Mouse (Mus musculus) CH12.LX (cell line): ENCODE data around the gene Akr1d1. TPM values are rescaled to one million over a fixed set of nuclear protein-coding genes. Genes with fewer than 3 reads are reported as not detected.

Experiments used
- DNase-seq: peaks from one replicate; pipeline ENCODE4 v3.0.0-alpha.2; 2013; ENCODE audit errors: extremely low read depth
- H3K27ac ChIP-seq: 2 replicates; pipeline ENCODE4 v1.5.1; 2012; ENCODE audit warnings: low read depth, mild to moderate bottlenecking, control low read depth, moderate library complexity; ENCODE audit not compliant: insufficient read depth
- H3K27me3 ChIP-seq: replicated peaks from 2 replicates; pipeline ENCODE3; 2012; ENCODE audit warnings: inconsistent platforms
- H3K36me3 ChIP-seq, 2 experiments: replicated peaks in 1 of 2; 2 replicates each; pipeline versions ENCODE3 to v1.6.1; 2012; ENCODE audit warnings: inconsistent platforms in 1 of 2, low read length in 1 of 2, mild to moderate bottlenecking in 1 of 2, mixed read lengths in 1 of 2, moderate library complexity in 1 of 2; ENCODE audit not compliant: control insufficient read depth in 1 of 2, insufficient read depth in 1 of 2
- H3K4me1 ChIP-seq, 2 experiments: 2 replicates each; pipeline ENCODE4 v1.6.1; 2012; ENCODE audit warnings: inconsistent platforms in 1 of 2, moderate library complexity in 1 of 2; ENCODE audit not compliant: insufficient read depth in 2 of 2, control insufficient read depth in 1 of 2
- H3K4me2 ChIP-seq: 2 replicates; pipeline ENCODE4 v1.6.1; 2012; ENCODE audit warnings: low read depth, mild to moderate bottlenecking, control low read depth; ENCODE audit not compliant: poor library complexity, insufficient read depth, severe bottlenecking
- H3K4me3 ChIP-seq, 3 experiments: fragments of 150-350 bp in 1 of 3; sonication (generic) in 1 of 3; replicated peaks in 1 of 3; 2 replicates each; pipeline versions ENCODE3 to v1.5.1; 2011 to 2012; ENCODE audit warnings: low read depth in 2 of 3, low read length in 2 of 3, mild to moderate bottlenecking in 2 of 3, moderate library complexity in 2 of 3, control low read depth in 1 of 3, improper control_type of control experiment in 1 of 3, inconsistent platforms in 1 of 3, mixed read lengths in 1 of 3; ENCODE audit not compliant: poor library complexity in 1 of 3
- H3K79me2 ChIP-seq: replicated peaks from 2 replicates; pipeline ENCODE4 v1.6.1; 2012; ENCODE audit warnings: mild to moderate bottlenecking, moderate library complexity; ENCODE audit not compliant: control insufficient read depth, poor library complexity, insufficient read depth, severe bottlenecking; ENCODE audit errors: extremely low read depth
- H3K9ac ChIP-seq: 2 replicates; pipeline ENCODE4 v1.6.1; 2012; ENCODE audit warnings: low read depth, mild to moderate bottlenecking, control low read depth, moderate library complexity; ENCODE audit not compliant: insufficient read depth
- H3K9me3 ChIP-seq: replicated peaks from 2 replicates; pipeline ENCODE3; 2012; ENCODE audit warnings: low read length, inconsistent platforms, mixed read lengths
- BHLHE40 ChIP-seq: IDR thresholded peaks from 2 replicates; pipeline ENCODE4 v1.6.1; 2011; ENCODE audit warnings: mild to moderate bottlenecking, low read depth, low read length, improper control_type of control experiment
- CHD1 ChIP-seq: IDR thresholded peaks from 2 replicates; pipeline ENCODE4 v1.6.1; 2012; ENCODE audit warnings: low read depth, low read length, improper control_type of control experiment, inconsistent platforms
- CTCF ChIP-seq, 2 experiments: IDR thresholded peaks in 1 of 2; conservative IDR thresholded peaks in 1 of 2; 2 replicates each; pipeline ENCODE4 v1.5.1; 2011 to 2012; ENCODE audit warnings: low read depth in 2 of 2, low read length in 2 of 2, improper control_type of control experiment in 1 of 2, inconsistent platforms in 1 of 2, mild to moderate bottlenecking in 1 of 2, moderate library complexity in 1 of 2
- EP300 ChIP-seq: IDR thresholded peaks from 2 replicates; pipeline ENCODE4 v1.6.1; 2011; ENCODE audit warnings: low read length, improper control_type of control experiment
- ETS1 ChIP-seq: conservative IDR thresholded peaks from 2 replicates; pipeline ENCODE4 v1.6.1; 2012; ENCODE audit warnings: low read depth, mild to moderate bottlenecking, inconsistent platforms, low read length, improper control_type of control experiment, moderate library complexity
- HCFC1 ChIP-seq: IDR thresholded peaks from 2 replicates; pipeline ENCODE4 v1.6.1; 2012; ENCODE audit warnings: low read depth, mild to moderate bottlenecking, inconsistent platforms, low read length, improper control_type of control experiment
- JUN ChIP-seq: IDR thresholded peaks from 2 replicates; pipeline ENCODE4 v1.6.1; 2011; ENCODE audit warnings: low read depth, mild to moderate bottlenecking, low read length, improper control_type of control experiment, moderate library complexity; ENCODE audit not compliant: insufficient read depth
- MAFK ChIP-seq: IDR thresholded peaks from 2 replicates; pipeline ENCODE4 v1.6.1; 2011; ENCODE audit warnings: low read length, improper control_type of control experiment; ENCODE audit not compliant: insufficient replicate concordance
- MAZ ChIP-seq: IDR thresholded peaks from 2 replicates; pipeline ENCODE4 v1.6.1; 2012; ENCODE audit warnings: low read depth, mild to moderate bottlenecking, inconsistent platforms, low read length, improper control_type of control experiment, moderate library complexity
- NRF1 ChIP-seq: IDR thresholded peaks from 2 replicates; pipeline ENCODE4 v1.6.1; 2014; ENCODE audit warnings: low read depth, mild to moderate bottlenecking, inconsistent platforms, low read length, improper control_type of control experiment, moderate library complexity
- PAX5 ChIP-seq: IDR thresholded peaks from 2 replicates; pipeline ENCODE4 v1.6.1; 2012; ENCODE audit warnings: low read length, inconsistent platforms, mixed read lengths
- RAD21 ChIP-seq: IDR thresholded peaks from 2 replicates; pipeline ENCODE4 v1.6.1; 2011; ENCODE audit warnings: low read depth, mild to moderate bottlenecking, low read length, improper control_type of control experiment, moderate library complexity
- SIN3A ChIP-seq: IDR thresholded peaks from 2 replicates; pipeline ENCODE4 v1.6.1; 2012; ENCODE audit warnings: low read length, improper control_type of control experiment, inconsistent platforms
- SMC3 ChIP-seq: IDR thresholded peaks from 2 replicates; pipeline ENCODE4 v1.6.1; 2011; ENCODE audit warnings: low read depth, low read length, improper control_type of control experiment
- TBP ChIP-seq: conservative IDR thresholded peaks from 2 replicates; pipeline ENCODE4 v1.6.1; 2011; ENCODE audit warnings: low read depth, low read length, improper control_type of control experiment
- UBTF ChIP-seq: IDR thresholded peaks from 2 replicates; pipeline ENCODE4 v1.6.1; 2012; ENCODE audit warnings: low read depth, mild to moderate bottlenecking, inconsistent platforms, low read length, improper control_type of control experiment, moderate library complexity
- USF2 ChIP-seq: conservative IDR thresholded peaks from 2 replicates; pipeline ENCODE4 v1.6.1; 2011; ENCODE audit warnings: low read depth, low read length, improper control_type of control experiment
- ZC3H11A ChIP-seq: IDR thresholded peaks from 2 replicates; pipeline ENCODE4 v1.6.1; 2012; ENCODE audit warnings: low read depth, mild to moderate bottlenecking, inconsistent platforms, low read length, improper control_type of control experiment
- ZMIZ1 ChIP-seq: IDR thresholded peaks from 2 replicates; pipeline ENCODE4 v1.6.1; 2012; ENCODE audit warnings: low read depth, mild to moderate bottlenecking, inconsistent platforms, low read length, improper control_type of control experiment
- ZNF384 ChIP-seq: IDR thresholded peaks from 2 replicates; pipeline ENCODE4 v1.6.1; 2012; ENCODE audit warnings: low read depth, low read length, improper control_type of control experiment, inconsistent platforms
- dilution Hi-C: fragments of 300-500 bp; cut with MboI; formaldehyde crosslinking; loops from 2 replicates; pipeline ENCODE4 v1.14.3; 2020; ENCODE audit warnings: low sequenced_read_pairs; ENCODE audit not compliant: extremely low pct_unique_long_range_greater_than_20kb, extremely low pct_ligation_motif_present
- in situ Hi-C: fragments of 300-500 bp; cut with MboI; formaldehyde crosslinking; loops from 3 replicates; pipeline ENCODE4 v1.14.3; 2019; ENCODE audit warnings: low sequenced_read_pairs, low pct_ligation_motif_present, low pct_unique_long_range_greater_than_20kb, mixed read lengths
- polyA plus RNA-seq: library from polyadenylated mRNA; unstranded; fragments of >175 nt; gene quantifications from 2 replicates; pipeline ENCODE4 v1.2.1, GENCODE M21; 2012; ENCODE audit warnings: low read depth; ENCODE audit not compliant: insufficient read length
- total RNA-seq, 2 experiments: library from RNA; depleted of rRNA; stranded (reverse); fragments of 300-350 nt in 1 of 2; fragments of >200 nt in 1 of 2; gene quantifications; 2 replicates each; pipeline ENCODE4 v1.2.3; 2012 to 2014

The Akr1d1 gene
- total and polyA plus RNA-seq, 3 experiments, result not detected

DNA sequence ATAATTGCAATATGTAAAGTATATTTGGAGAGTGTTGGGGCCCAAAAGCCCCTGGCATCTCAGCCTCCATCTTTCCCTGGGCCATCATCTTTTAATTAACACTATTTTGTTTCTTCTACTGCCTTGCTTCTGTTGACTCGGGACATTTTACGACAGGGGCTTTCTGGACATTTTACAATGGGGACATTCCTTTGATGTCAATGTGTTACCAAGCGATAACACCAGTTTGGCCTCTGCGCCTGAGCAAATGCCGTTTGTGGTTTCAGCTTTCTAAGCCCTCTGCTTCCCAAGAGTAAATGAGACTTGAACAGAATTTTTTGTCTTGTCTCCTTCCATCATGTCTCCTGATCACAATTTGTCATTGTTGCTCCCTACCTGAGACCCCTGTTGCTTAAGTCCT lies 46.7 kb upstream of the Akr1d1 start:
- Histone ChIP-seq H3K27ac (no peak overlapping the region), H3K27me3 (no peaks in the 10 kb centered on the region), H3K9ac (no peak overlapping the region), H3K79me2 (no peaks in the 10 kb centered on the region), H3K4me2 (no peak overlapping the region), H3K36me3 (no peaks in the 10 kb centered on the region), H3K4me1 (no peaks in the 10 kb centered on the region), H3K9me3 (no peaks in the 10 kb centered on the region), H3K4me3 (no peak overlapping the region)
- in situ Hi-C loops, result no loop called here
- TF ChIP-seq ZNF384, result no peak
- TF ChIP-seq NRF1, result no peak
- TF ChIP-seq ETS1, result no peak
- TF ChIP-seq SMC3, result no peak
- no peak for TF ChIP-seq CHD1
- TF ChIP-seq JUN, result no peak
- no peak for TF ChIP-seq MAFK
- no peak for TF ChIP-seq TBP
- no peak for TF ChIP-seq HCFC1
- no peak for TF ChIP-seq MAZ
- no peak for TF ChIP-seq CTCF (conservative IDR thresholded peaks at IDR 0.05 in 1 of 2, IDR thresholded peaks at IDR 0.05 in 1 of 2; ENCODE audit: low read depth in 2 of 2, low read length in 2 of 2)
- dilution Hi-C loops, result no loop called here
- DNase-seq, result no peak

DNA sequence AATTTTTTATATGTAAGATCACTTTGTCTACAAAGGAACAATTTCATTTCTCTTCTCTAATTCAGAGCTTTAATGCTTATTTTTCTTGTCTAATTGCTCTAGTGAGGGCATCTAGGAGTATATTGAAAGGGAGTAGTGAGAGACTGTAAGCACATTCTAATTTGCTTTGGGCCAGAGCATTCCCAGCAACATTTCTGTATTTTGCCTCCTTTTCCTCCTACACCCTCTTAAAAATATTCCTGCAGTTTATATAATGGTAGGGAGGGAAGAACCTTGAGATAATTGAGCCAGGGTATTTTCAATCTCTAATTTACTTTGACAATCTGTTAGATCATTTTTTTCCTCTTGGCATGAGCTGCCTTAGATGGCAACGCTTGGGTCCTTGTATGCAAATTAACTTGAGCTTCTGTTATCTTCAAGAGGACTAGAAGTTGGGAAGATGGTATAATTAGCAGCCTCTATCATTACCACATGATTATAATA lies 45.3 kb upstream of the Akr1d1 start:
- Histone ChIP-seq H3K36me3 (no peaks in the 10 kb centered on the region), H3K4me1 (no peaks in the 10 kb centered on the region)
- dilution Hi-C loops, result no loop called here
- TF ChIP-seq RAD21 (no peak), SMC3 (no peak), NRF1 (no peak), ZMIZ1 (no peak), PAX5 (no peak), UBTF (no peak), SIN3A (no peak), USF2 (no peak), MAZ (no peak), HCFC1 (no peak), EP300 (no peak), ZC3H11A (no peak), CHD1 (no peak), BHLHE40 (no peak)
- TF ChIP-seq, all 38 proteins: peak for 0
- Histone ChIP-seq H3K4me3 (no peak overlapping the region), H3K9me3 (no peaks in the 10 kb centered on the region), H3K27ac (no peak overlapping the region), H3K9ac (no peak overlapping the region), H3K4me2 (no peak overlapping the region), H3K79me2 (no peaks in the 10 kb centered on the region), H3K27me3 (no peaks in the 10 kb centered on the region)
- in situ Hi-C loops, result no loop called here
- DNase-seq, result no peak
